Mouse (Mus musculus): ENCODE results near the gene Acap1.

DNA sequence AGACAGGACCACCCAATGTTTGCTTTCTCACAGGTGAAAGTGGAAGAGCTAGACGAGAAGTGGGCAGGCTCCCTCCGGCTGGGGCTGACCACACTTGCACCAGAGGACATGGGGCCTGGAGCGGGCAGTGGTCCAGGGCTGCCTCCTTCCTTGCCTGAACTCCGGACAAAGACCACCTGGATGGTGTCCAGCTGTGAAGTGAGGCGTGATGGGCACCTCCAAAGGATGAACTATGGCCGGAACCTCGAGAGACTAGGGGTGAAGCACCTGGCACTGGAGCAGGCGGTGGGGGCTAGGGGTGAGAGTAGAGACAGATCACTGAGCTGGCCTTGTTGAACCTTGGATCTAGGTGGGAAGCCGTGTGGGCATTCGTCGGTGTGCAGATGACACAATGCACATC, 13.3 kb upstream of the Acap1 start:
- no peak for TF ChIP-seq POLR2A (IDR thresholded peaks at IDR 0.05; ENCODE audit: extremely low read depth, insufficient read depth, low read length)
- TF ChIP-seq CTCF (IDR thresholded peaks at IDR 0.05; ENCODE audit: extremely low read depth, insufficient read depth, low read length), result no peak

Measured in cortical plate, adult 2 months (tissue).